Mouse (Mus musculus) heart, adult 2 months (tissue): Measurements from ENCODE around the gene Dock6.
A peak's percentile ranks its signal among the peaks of the same experiment; 100 is the strongest.

Source experiments
- CTCF ChIP-seq: fragments of 200-600 bp; IDR thresholded peaks from 2 replicates; pipeline ENCODE4 v1.8.1; 2022; ENCODE audit warnings: antibody characterized with exemption, mild to moderate bottlenecking, moderate library complexity
- EP300 ChIP-seq: fragments of 200-500 bp; IDR thresholded peaks from 2 replicates; pipeline ENCODE4 v1.6.1; 2011; ENCODE audit warnings: low read depth, low read length, control low read depth; ENCODE audit not compliant: insufficient read depth
- POLR2A ChIP-seq: fragments of 200-500 bp; IDR thresholded peaks from 2 replicates; pipeline ENCODE4 v1.6.1; 2011; ENCODE audit warnings: mild to moderate bottlenecking, low read depth, low read length, control low read depth; ENCODE audit not compliant: insufficient read depth

DNA sequence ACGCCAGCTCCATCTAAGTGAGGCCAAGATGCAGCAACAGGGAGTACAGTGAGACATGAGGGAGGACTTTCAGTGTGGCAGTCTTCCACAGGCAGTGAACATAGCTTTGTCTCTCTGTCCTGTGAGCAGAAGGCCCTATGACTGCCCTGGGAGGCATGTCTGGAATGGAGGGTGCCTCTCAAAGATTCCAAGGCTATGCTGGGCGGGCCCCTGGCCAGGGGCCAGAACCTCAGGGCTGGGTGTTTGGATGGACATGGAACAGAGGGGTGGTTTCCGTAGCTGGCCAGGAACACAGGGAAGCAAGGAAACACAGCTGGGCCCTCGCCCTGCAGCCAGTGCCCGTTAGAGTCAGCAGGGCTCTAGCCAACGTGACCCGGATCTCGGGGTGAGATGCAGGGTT is 60.6 kb downstream of the Dock6 start:
- no peak for TF ChIP-seq CTCF
- peak; percentile 27; the same call in 1 of the 2 replicates for TF ChIP-seq POLR2A
- peak; percentile 65; the same call in 1 of the 2 replicates for TF ChIP-seq EP300
